Mouse (Mus musculus) midbrain, embryonic 11.5 days (tissue): ENCODE results near the gene Limch1. TPM values are rescaled to one million over a fixed set of nuclear protein-coding genes. Genes with fewer than 3 reads are reported as not detected.

Experiments used
- ATAC-seq: fragments of 200-750 bp; cut with Nextera tagmentation; 2 replicates; pipeline ENCODE4 v1.8.0; 2017; ENCODE audit warnings: moderate TSS enrichment, moderate library complexity; ENCODE audit not compliant: low FRiP score
- DNase-seq: peaks from one replicate; pipeline ENCODE4 v3.0.0; 2015; ENCODE audit warnings: low spot score; ENCODE audit errors: missing footprints
- H3K27ac ChIP-seq: fragments of 300-500 bp; sonication (generic); 2 replicates; pipeline ENCODE4 v1.5.1; 2014; ENCODE audit warnings: low read depth, low read length
- H3K27me3 ChIP-seq: fragments of 300-500 bp; sonication (generic); 2 replicates; pipeline ENCODE4 v1.6.1; 2014; ENCODE audit warnings: mild to moderate bottlenecking, low read length, moderate library complexity, mixed read lengths; ENCODE audit not compliant: control insufficient read depth, insufficient read depth
- H3K36me3 ChIP-seq: fragments of 300-500 bp; sonication (generic); 2 replicates; pipeline ENCODE4 v1.6.1; 2014; ENCODE audit warnings: mild to moderate bottlenecking, low read length, moderate library complexity, mixed read lengths; ENCODE audit not compliant: control insufficient read depth, insufficient read depth
- H3K4me1 ChIP-seq: fragments of 300-500 bp; sonication (generic); 2 replicates; pipeline ENCODE4 v1.6.1; 2014; ENCODE audit warnings: low read length; ENCODE audit not compliant: control insufficient read depth, insufficient read depth
- H3K4me2 ChIP-seq: fragments of 300-500 bp; sonication (generic); 2 replicates; pipeline ENCODE4 v1.6.1; 2014; ENCODE audit warnings: mild to moderate bottlenecking, moderate library complexity
- H3K4me3 ChIP-seq: fragments of 300-500 bp; sonication (generic); 2 replicates; pipeline ENCODE4 v1.5.1; 2014; ENCODE audit warnings: low read depth, low read length
- H3K9ac ChIP-seq: fragments of 300-500 bp; sonication (generic); 2 replicates; pipeline ENCODE4 v1.6.1; 2014; ENCODE audit warnings: low read length
- H3K9me3 ChIP-seq: fragments of 300-500 bp; sonication (generic); 2 replicates; pipeline ENCODE4 v1.6.1; 2016; ENCODE audit warnings: low read length; ENCODE audit not compliant: control insufficient read depth
- WGBS: fragments of 180-500 bp; shearing (Covaris S2); extraction: QIAGEN DNeasy Blood & Tissue Kit; methylation state at CpG from one replicate; pipeline ENCODE4 v1.1.7; 2014; 5-methylcytosine and 5-hydroxymethylcytosine counted together
- polyA plus RNA-seq: library from polyadenylated mRNA; unstranded; fragments of >200 nt; fragmentation: Nextera tagmentation; extraction: Ambion mirVana; gene quantifications from 2 replicates; pipeline ENCODE4 v1.2.1, GENCODE M21; 2014

The Limch1 gene
- polyA plus RNA-seq, 1 experiment from 2014 or later: 50.5 TPM

- H3K9ac ChIP-seq: no peak overlapping the region
- DNase-seq (no peak), ATAC-seq (no peak)
- H3K4me1 ChIP-seq: no peaks in the 10 kb centered on the region
- H3K4me3 ChIP-seq: no peak overlapping the region
- H3K9me3 ChIP-seq: no peaks in the 10 kb centered on the region
- no peak overlapping the region for H3K4me2 ChIP-seq
- H3K27me3 ChIP-seq: no peaks in the 10 kb centered on the region
- H3K36me3 ChIP-seq: no peaks in the 10 kb centered on the region
- WGBS: 97% methylated on average over 4 of the region's 4 CpGs
- H3K27ac ChIP-seq: no peak overlapping the region
Measured at GRCm38 (mm10) chr5:66901116-66901515, 155.5 kb downstream of the Limch1 start.

DNA sequence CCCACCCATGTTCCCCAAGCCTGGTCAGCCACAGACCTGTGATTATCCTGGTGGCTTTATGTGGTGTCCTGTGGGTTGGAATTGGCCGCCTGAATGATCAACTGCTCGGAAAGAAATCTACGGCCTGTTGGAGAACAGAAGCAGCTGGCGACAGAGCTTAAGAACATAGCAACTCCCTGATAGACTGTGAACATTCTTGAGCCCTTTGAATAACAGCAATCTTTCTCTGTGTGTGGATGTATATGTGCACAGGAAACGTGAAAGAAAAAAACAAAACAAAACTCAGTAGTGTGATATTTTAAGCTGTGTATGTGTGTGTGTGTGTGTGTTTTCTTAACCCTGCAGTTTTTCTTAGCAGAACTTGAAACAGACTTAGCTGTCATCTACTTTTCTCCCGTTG, 159.2 kb downstream of the Limch1 start:
- ATAC-seq: no peak
- WGBS: 83% methylated on average over 6 of the region's 6 CpGs

GRCm38 (mm10) chr5:66908883-66909282, 163.3 kb downstream of the Limch1 start:
- Histone ChIP-seq H3K9ac (no peak overlapping the region), H3K27ac (no peak overlapping the region), H3K36me3 (no peaks in the 10 kb centered on the region), H3K27me3 (no peaks in the 10 kb centered on the region), H3K4me1 (no peaks in the 10 kb centered on the region), H3K4me2 (no peak overlapping the region), H3K9me3 (no peaks in the 10 kb centered on the region), H3K4me3 (no peak overlapping the region)
- no peak for DNase-seq
- 88% methylated on average over 9 of the region's 9 CpGs for WGBS
- ATAC-seq: no peak

More for the DNA sequence above, 159.2 kb downstream of the Limch1 start:
- Histone ChIP-seq H3K9ac (no peak overlapping the region), H3K27ac (no peak overlapping the region), H3K27me3 (no peaks in the 10 kb centered on the region), H3K4me2 (no peak overlapping the region), H3K4me1 (no peaks in the 10 kb centered on the region), H3K9me3 (no peaks in the 10 kb centered on the region), H3K36me3 (no peaks in the 10 kb centered on the region), H3K4me3 (no peak overlapping the region)
- no peak for DNase-seq

DNA sequence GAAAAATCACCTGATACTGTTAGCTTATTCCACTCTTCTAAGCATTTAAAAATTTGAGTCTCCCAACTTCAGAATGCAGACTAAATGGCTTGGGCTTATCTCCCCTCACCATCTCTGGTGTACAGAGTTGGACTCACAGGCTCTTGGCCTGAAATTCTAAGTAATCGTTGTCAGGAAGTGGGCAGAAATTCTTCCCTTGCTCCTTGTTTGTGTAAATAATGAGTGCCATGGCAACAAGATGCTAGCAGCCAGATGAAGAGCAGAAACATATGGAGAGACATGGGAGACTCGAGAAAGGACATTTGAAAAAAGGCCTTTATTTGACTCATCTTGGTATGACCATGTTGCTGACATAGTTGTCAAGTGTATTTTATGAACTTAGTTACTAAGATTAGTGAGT, 164.3 kb downstream of the Limch1 start:
- WGBS: 69% methylated on average over 2 of the region's 2 CpGs
- Histone ChIP-seq H3K4me1 (no peaks in the 10 kb centered on the region), H3K4me2 (no peak overlapping the region), H3K9ac (no peak overlapping the region), H3K27me3 (no peaks in the 10 kb centered on the region), H3K27ac (no peak overlapping the region), H3K4me3 (no peak overlapping the region), H3K9me3 (no peaks in the 10 kb centered on the region), H3K36me3 (no peaks in the 10 kb centered on the region)
- DNase-seq: no peak
- no peak for ATAC-seq

DNA sequence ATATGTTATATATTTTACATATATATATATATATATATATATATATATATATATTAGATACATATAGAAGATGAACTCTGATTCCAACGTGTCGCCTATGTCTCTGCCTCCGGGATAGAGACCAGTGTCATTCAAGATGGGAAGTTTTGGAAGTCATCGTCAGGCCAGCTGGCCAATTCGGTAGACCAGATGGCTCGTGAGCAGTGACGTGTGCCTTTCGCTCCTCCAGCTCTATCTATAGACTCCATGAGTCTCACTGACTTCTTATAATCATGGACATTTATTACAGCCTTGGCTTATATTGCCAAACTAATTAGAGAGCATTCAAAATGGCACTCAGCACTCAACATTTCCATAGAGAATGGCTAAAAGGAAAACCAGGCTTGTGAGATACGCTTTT, 165.0 kb downstream of the Limch1 start:
- WGBS: 96% methylated on average over 9 of the region's 9 CpGs
- no peak for DNase-seq
- Histone ChIP-seq H3K4me1 (no peaks in the 10 kb centered on the region), H3K36me3 (no peaks in the 10 kb centered on the region), H3K9me3 (no peaks in the 10 kb centered on the region), H3K4me2 (no peak overlapping the region), H3K27me3 (no peaks in the 10 kb centered on the region), H3K27ac (no peak overlapping the region), H3K9ac (no peak overlapping the region), H3K4me3 (no peak overlapping the region)
- no peak for ATAC-seq

GRCm38 (mm10) chr5:66911068-66911467, 165.4 kb downstream of the Limch1 start:
- no peak overlapping the region for H3K4me2 ChIP-seq
- no peaks in the 10 kb centered on the region for H3K9me3 ChIP-seq
- H3K4me3 ChIP-seq: no peak overlapping the region
- no peak for DNase-seq
- H3K27ac ChIP-seq: no peak overlapping the region
- H3K4me1 ChIP-seq: no peaks in the 10 kb centered on the region
- 94% methylated on average over 4 of the region's 4 CpGs for WGBS
- ATAC-seq: no peak
- H3K9ac ChIP-seq: no peak overlapping the region
- H3K27me3 ChIP-seq: no peaks in the 10 kb centered on the region
- H3K36me3 ChIP-seq: no peaks in the 10 kb centered on the region

- H3K4me2 ChIP-seq: no peak overlapping the region
- ATAC-seq (no peak), DNase-seq (no peak)
- no peaks in the 10 kb centered on the region for H3K36me3 ChIP-seq
- H3K27ac ChIP-seq: no peak overlapping the region
- H3K4me1 ChIP-seq: peaks cover 4% of the 10 kb centered on the region
- H3K27me3 ChIP-seq: no peaks in the 10 kb centered on the region
- no peak overlapping the region for H3K4me3 ChIP-seq
- no peaks in the 10 kb centered on the region for H3K9me3 ChIP-seq
- H3K9ac ChIP-seq: no peak overlapping the region
- 95% methylated on average over 6 of the region's 6 CpGs for WGBS
Measured at GRCm38 (mm10) chr5:66913791-66914190, 168.2 kb downstream of the Limch1 start.

DNA sequence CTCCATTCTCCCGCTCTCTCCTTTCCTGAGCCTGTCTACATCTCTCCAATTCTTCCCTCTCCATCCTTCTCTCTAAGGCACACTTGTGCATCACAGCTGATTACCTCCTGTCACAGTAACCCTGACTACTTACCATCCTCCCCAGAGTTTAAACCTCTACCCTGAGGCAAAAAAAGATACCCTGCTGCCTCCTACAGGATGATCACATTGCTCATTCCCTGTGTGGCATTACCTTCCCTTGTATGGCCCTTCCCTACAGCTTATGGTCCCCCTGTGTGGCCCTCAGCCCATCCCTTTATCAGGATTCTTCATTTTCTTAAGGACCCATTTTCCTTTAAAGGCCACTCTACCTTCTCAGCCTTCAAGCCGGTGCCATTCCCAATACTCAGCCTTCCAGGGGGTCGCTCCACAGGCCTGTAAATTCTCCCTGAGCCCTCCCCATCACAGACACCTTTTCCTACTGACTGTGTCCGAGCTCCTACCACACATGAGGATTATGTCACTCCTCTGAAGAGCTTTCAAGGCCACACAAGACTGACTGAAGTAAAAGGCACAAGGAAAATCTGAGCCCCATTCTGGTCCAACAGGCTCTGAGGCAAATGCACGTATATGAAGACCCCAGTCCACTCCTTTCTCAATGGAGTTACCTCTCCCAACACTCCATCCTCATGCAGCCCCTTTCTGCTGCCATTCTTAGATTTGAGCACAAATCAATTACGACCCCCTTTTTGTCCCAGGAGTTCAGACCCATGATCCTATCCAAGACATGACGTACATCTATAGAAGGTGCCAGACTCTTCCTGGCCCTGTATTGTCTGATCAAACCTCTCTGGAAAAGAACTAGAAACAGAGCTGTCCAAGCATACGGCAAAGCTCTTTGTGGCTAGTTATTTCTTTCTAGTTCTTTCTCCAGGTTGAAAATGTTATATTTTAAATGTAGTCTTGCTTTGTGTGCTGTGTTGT, 172.0 kb downstream of the Limch1 start:
- ATAC-seq: peak; percentile 52; the same call in 1 of the 2 replicates
- Histone ChIP-seq H3K36me3 (no peaks in the 10 kb centered on the region), H3K4me1 (peaks cover 9% of the 10 kb centered on the region), H3K9ac (no peak overlapping the region), H3K27me3 (no peaks in the 10 kb centered on the region), H3K4me2 (no peak overlapping the region), H3K9me3 (no peaks in the 10 kb centered on the region), H3K4me3 (no peak overlapping the region), H3K27ac (peak overlapping the region; percentile 48)
- DNase-seq: no peak
- 82% methylated on average over 8 of the region's 8 CpGs for WGBS
